Mouse (Mus musculus) intestine, embryonic 15.5 days (tissue): ENCODE data around the gene Map3k10. TPM values are rescaled to one million over a fixed set of nuclear protein-coding genes. Genes with fewer than 3 reads are reported as not detected.

Source experiments
- ATAC-seq: fragments of 200-750 bp; cut with Nextera tagmentation; 2 replicates; pipeline ENCODE4 v1.8.0; 2017; ENCODE audit warnings: moderate TSS enrichment, moderate library complexity
- H3K27ac ChIP-seq: fragments of 300-500 bp; sonication (generic); 2 replicates; pipeline ENCODE4 v1.5.1; 2015; ENCODE audit warnings: mild to moderate bottlenecking, inconsistent platforms
- H3K27me3 ChIP-seq: fragments of 300-500 bp; sonication (generic); replicated peaks from 2 replicates; pipeline ENCODE4 v1.6.1; 2015; ENCODE audit warnings: inconsistent platforms
- H3K36me3 ChIP-seq: fragments of 300-500 bp; sonication (generic); 2 replicates; pipeline ENCODE4 v1.6.1; 2015; ENCODE audit warnings: inconsistent platforms
- H3K4me1 ChIP-seq: fragments of 300-500 bp; sonication (generic); replicated peaks from 2 replicates; pipeline ENCODE4 v1.6.1; 2015; ENCODE audit warnings: inconsistent platforms
- H3K4me2 ChIP-seq: fragments of 300-500 bp; sonication (generic); replicated peaks from 2 replicates; pipeline ENCODE4 v1.6.1; 2015; ENCODE audit warnings: mild to moderate bottlenecking, inconsistent platforms
- H3K4me3 ChIP-seq: fragments of 300-500 bp; sonication (generic); replicated peaks from 2 replicates; pipeline ENCODE4 v1.5.1; 2015; ENCODE audit warnings: inconsistent platforms
- H3K9ac ChIP-seq: fragments of 300-500 bp; sonication (generic); 2 replicates; pipeline ENCODE4 v1.6.1; 2015; ENCODE audit warnings: inconsistent platforms
- H3K9me3 ChIP-seq: fragments of 300-500 bp; sonication (generic); 2 replicates; pipeline ENCODE4 v1.6.1; 2016; ENCODE audit warnings: inconsistent platforms
- WGBS: fragments of 180-500 bp; shearing (Covaris S2); methylation state at CpG from one replicate; pipeline ENCODE4 v1.1.7; 2015; 5-methylcytosine and 5-hydroxymethylcytosine counted together
- polyA plus RNA-seq: library from polyadenylated mRNA; unstranded; fragments of >200 nt; fragmentation: Nextera tagmentation; extraction: Ambion mirVana; gene quantifications from 2 replicates; pipeline ENCODE4 v1.2.1, GENCODE M21; 2015

Gene Map3k10
- polyA plus RNA-seq, 1 experiment from 2014 or later = 5.6 TPM

DNA sequence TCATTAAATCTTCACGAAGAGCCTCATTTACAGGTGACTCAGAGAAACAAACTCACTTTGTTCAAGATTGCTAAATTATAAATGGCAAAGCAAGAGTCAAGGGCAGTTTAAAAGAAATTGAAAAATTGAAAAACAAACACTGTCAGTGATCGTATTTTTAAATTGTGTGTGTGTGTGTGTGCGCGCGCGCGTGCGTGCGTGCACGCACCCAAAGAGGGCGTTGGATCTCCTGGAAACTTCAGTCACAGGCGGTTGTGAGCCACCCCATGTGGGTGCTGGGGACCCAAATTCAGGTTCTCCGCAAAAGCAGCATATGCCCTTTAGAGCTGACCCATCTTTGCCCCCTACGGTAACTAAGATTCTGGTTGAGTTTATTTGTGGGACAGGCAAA is 819 bp upstream of the Map3k10 start:
- no peak for ATAC-seq
- no peaks in the 10 kb centered on the region for H3K9me3 ChIP-seq
- no peaks in the 10 kb centered on the region for H3K36me3 ChIP-seq
- WGBS = 24% methylated on average over 14 of the region's 14 CpGs
- no peaks in the 10 kb centered on the region for H3K27me3 ChIP-seq
- H3K9ac ChIP-seq = peak overlapping the region; percentile 90; the same call in 1 of the 2 replicates
- H3K4me1 ChIP-seq = peaks cover 15% of the 10 kb centered on the region
- peak overlapping the region; percentile 62 for H3K4me3 ChIP-seq
- H3K4me2 ChIP-seq = peak overlapping the region; percentile 99
- no peak overlapping the region for H3K27ac ChIP-seq

DNA sequence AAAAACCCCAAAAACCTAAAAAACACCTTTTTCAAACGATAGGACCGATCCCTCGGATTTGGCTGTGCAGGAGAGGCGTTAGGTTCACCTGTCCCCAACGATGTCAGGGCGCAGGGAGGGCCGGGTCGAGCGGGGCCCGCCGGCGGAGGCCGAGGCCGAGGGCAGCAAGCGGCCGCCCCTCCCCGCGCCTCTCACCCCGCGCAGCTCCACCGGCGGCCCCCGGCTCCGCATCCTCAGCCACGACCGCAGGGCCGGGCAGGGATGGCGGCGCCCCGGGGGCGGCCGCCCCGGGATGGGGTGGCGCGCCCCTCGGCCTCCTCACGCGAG is 240 bp downstream of the Map3k10 start:
- H3K27ac ChIP-seq = peak overlapping the region; percentile 90; the same call in 1 of the 2 replicates
- H3K4me2 ChIP-seq = peak overlapping the region; percentile 99
- no peaks in the 10 kb centered on the region for H3K27me3 ChIP-seq
- H3K9ac ChIP-seq = peak overlapping the region; percentile 90
- ATAC-seq = peak; percentile 83
- under 1% methylated on average over 38 of the region's 38 CpGs for WGBS
- H3K4me1 ChIP-seq = peaks cover 15% of the 10 kb centered on the region
- H3K4me3 ChIP-seq = peak overlapping the region; percentile 62
- H3K36me3 ChIP-seq = no peaks in the 10 kb centered on the region
- no peaks in the 10 kb centered on the region for H3K9me3 ChIP-seq

DNA sequence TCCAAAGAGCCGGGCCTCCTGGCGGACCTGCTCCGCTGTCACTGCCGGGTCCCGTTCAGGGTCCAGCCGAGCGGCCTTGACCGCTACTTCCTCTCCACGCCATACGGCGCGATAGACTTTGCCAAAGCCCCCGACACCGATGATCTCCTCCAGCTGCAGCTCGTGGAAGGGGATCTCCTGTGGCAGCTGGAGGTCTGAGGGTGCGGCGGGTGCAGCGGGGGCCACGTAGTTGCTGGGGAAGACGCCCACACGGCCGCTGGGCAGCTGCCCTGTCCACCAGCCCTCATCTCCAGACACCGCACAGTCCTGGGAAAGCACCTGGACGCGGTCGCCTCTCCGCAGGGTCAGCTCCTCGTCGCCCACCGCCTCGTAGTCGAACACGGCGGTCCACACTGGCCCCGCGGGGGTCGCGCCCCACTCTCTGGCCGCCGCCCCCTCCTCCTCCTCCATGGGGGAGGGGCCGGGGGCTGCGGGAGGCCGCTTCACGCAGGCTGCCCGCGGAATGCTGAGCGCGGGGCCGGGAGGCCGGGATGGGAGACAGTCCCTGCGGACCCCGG is 745 bp downstream of the Map3k10 start:
- Histone ChIP-seq H3K9me3 (no peaks in the 10 kb centered on the region), H3K4me3 (peak overlapping the region; percentile 62), H3K9ac (peak overlapping the region; percentile 90), H3K4me1 (peaks cover 15% of the 10 kb centered on the region), H3K36me3 (no peaks in the 10 kb centered on the region), H3K4me2 (peak overlapping the region; percentile 99), H3K27ac (no peak overlapping the region), H3K27me3 (no peaks in the 10 kb centered on the region)
- WGBS = under 1% methylated on average over 49 of the region's 52 CpGs
- peak; percentile 26; the same call in 1 of the 2 replicates for ATAC-seq

DNA sequence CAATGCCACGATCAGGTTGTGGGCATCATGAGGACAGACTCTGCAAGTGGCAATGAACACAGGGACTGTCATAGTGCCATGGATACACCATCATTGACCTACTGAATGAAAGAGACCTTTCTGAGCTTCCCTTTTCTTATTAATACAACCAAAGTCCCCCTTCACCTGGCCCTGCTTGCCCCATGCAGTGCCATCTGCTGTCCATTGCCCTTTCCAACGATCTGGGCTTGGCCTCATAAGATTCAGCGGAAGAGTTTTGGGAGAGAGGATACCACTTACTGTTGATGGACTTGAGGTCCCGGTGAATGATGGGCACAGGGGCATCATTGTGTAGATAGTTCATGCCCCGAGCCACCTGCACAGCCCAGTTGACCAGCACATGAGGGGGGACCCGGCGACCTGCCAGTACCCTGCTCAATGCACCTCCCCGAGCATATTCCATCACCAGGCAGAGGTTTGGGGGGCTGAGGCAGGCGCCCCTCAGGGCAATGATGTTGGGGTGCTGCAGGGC is 1.3 kb downstream of the Map3k10 start:
- H3K4me3 ChIP-seq = peak overlapping the region; percentile 62
- H3K27ac ChIP-seq = no peak overlapping the region
- no peaks in the 10 kb centered on the region for H3K9me3 ChIP-seq
- ATAC-seq = 0 out of 2 replicates have a peak, but pooled peaks have one; percentile 0
- 0 out of 2 replicates have a peak, but pooled peaks cover 4% of the 10 kb centered on the region for H3K36me3 ChIP-seq
- no peaks in the 10 kb centered on the region for H3K27me3 ChIP-seq
- H3K4me1 ChIP-seq = peaks cover 15% of the 10 kb centered on the region
- WGBS = 52% methylated on average over 9 of the region's 9 CpGs
- peak overlapping the region; percentile 99 for H3K4me2 ChIP-seq
- peak overlapping the region; percentile 90 for H3K9ac ChIP-seq

DNA sequence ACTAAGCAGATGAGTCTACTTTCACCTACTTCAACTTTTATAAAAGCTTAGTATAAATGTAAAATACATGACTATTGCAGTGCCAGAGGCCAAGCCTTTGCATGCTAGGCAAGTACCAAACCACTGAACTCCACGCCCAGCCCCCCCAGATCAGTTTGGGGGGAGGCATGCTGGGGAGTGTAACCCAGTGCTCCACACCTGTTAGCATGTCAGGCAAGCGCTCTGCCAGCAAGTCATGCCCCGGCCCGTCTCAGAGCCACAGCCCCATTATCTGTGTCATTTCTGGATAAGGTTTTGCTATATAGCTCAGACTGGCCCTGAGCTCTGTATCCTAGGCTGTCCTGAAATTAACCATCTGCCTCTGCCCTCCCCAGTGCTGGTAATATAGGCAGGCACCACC is 12.4 kb downstream of the Map3k10 start:
- 87% methylated on average over 4 of the region's 4 CpGs for WGBS
- Histone ChIP-seq H3K9me3 (no peaks in the 10 kb centered on the region), H3K4me1 (no peaks in the 10 kb centered on the region), H3K27me3 (peaks cover 20% of the 10 kb centered on the region), H3K27ac (no peak overlapping the region), H3K36me3 (no peaks in the 10 kb centered on the region; the same call in none of the 2 replicates), H3K9ac (no peak overlapping the region), H3K4me2 (no peak overlapping the region), H3K4me3 (no peak overlapping the region)
- no peak for ATAC-seq

DNA sequence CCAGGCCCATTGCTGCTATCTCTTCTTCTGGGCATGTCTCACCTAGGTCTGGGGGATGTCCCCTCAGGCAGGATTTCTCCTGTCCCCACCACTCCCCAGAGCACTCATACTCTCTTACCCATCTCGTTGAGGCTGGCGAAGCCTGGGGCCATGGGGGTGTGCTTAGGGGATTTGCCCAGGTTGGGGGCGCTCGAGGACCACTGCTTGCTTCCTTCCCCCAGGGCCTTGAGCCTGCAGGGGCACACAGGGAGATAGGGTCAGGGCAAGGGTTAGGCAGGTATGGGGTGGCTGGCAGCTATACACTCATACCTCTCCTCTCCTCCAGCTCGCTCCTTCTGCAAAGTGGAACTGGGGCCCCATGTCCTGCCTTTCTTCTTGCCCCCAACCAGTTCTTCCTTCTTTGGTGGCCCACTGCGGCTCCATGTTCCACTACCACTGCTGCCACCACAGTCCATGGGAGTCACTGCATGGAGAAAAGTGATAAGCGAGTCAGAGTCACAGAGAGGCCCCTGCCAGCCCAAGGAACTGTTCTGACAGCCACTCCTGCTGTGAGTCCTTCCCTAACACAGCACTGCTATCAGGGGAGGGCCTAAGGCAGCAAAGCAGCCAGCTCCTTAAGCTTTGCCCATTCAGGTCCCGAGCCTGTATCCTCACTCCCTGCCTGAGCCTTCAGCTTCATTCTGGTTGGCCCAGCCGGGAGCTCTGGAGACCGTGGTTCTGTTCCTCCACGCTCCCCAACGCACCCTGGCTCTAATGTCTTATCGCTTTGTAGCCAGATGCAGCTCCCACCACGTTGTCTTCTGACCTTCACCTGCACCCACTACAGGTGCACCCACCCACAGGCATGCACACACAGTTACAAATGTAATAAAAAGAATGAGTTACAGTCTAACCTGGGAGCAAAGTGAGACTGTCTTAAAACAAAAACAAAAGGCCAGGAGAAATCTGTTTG is 15.4 kb downstream of the Map3k10 start:
- WGBS = 63% methylated on average over 14 of the region's 14 CpGs
- no peak overlapping the region for H3K4me3 ChIP-seq
- peaks cover 50% of the 10 kb centered on the region for H3K27me3 ChIP-seq
- H3K4me1 ChIP-seq = peaks cover 1% of the 10 kb centered on the region; the same call in 1 of the 2 replicates
- no peak overlapping the region for H3K9ac ChIP-seq
- no peak overlapping the region for H3K4me2 ChIP-seq
- no peak overlapping the region for H3K27ac ChIP-seq
- no peak for ATAC-seq
- H3K9me3 ChIP-seq = no peaks in the 10 kb centered on the region
- no peaks in the 10 kb centered on the region; the same call in none of the 2 replicates for H3K36me3 ChIP-seq

DNA sequence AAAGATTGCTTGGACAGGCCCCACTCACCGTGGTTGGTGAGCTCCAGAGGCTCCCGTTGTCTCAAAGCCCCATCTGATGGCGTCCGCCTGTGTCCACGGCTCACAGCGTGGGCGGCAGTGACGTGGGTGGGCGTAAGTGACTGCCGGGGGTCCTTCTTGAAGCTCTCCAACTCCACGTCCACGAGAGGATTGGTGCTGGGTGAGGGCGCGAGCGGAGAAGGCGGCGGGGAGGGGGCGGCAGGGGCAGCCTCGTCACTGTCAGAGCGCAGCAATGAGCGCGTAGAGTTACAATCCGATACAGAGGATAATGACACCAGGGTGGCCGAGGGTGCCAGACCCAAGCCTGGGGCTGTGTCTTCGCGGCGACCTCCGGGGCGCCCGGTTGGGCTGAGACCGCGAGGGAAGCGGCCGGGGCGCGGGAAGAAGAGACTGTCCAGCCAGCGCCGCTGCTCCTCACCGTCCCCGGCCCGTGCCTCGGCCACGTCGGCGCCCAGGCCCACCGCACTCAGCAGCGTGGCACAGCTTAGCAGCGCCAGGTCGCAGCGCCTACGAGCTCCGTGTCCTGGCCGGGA is 16.5 kb downstream of the Map3k10 start:
- H3K4me3 ChIP-seq = no peak overlapping the region
- H3K4me1 ChIP-seq = peaks cover 7% of the 10 kb centered on the region; the same call in 1 of the 2 replicates
- H3K9ac ChIP-seq = no peak overlapping the region
- H3K27me3 ChIP-seq = peaks cover 61% of the 10 kb centered on the region
- H3K27ac ChIP-seq = no peak overlapping the region
- H3K9me3 ChIP-seq = no peaks in the 10 kb centered on the region
- ATAC-seq = no peak
- WGBS = 38% methylated on average over 53 of the region's 53 CpGs
- H3K4me2 ChIP-seq = no peak overlapping the region
- no peaks in the 10 kb centered on the region; the same call in none of the 2 replicates for H3K36me3 ChIP-seq

DNA sequence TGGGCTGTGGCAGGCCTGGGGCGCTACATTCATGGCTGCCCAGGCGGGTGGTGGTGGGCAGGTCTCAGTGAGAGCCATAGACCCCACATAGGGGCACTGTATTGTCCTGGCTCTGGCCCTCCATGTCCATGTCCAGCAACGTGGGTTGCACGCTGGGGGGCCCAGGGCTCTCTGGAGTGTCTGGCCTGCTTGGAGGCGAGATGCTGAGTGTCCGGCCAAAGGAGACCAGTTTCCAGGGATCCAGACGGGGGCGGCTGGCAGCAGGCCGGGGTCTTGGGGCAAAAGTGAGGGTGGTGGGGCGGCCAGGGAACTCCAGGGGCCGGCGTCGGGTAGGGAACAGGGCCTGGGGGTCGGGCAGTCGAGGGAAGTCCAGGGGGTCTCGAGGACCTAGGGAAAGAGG is 17.8 kb downstream of the Map3k10 start:
- WGBS = 84% methylated on average over 16 of the region's 16 CpGs
- no peak overlapping the region for H3K9ac ChIP-seq
- H3K27me3 ChIP-seq = peaks cover 68% of the 10 kb centered on the region
- H3K4me3 ChIP-seq = no peak overlapping the region
- ATAC-seq = no peak
- H3K9me3 ChIP-seq = no peaks in the 10 kb centered on the region
- H3K27ac ChIP-seq = no peak overlapping the region
- H3K36me3 ChIP-seq = no peaks in the 10 kb centered on the region; the same call in none of the 2 replicates
- H3K4me1 ChIP-seq = peaks cover 7% of the 10 kb centered on the region; the same call in 1 of the 2 replicates
- no peak overlapping the region for H3K4me2 ChIP-seq

DNA sequence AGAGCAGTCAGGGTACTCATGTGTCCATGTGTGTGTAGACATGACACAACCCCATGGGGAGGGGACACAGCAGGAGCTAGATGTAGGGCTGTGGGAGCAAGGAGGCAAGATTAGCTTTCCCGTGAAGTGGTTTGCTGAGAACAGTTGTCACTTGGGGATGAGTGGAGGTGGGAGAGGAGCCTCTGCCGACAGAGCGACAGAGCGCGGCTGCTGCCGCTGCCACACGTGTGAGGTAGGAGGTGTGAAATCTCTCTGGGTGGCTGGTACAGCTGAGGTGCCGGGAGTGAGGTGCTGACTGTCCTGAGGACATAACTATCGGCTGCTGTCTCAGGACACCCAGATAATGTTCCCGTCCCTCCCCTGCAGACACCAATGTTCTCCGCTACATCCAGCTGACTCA is 18.9 kb downstream of the Map3k10 start:
- Histone ChIP-seq H3K27ac (no peak overlapping the region), H3K36me3 (no peaks in the 10 kb centered on the region; the same call in 1 of the 2 replicates), H3K4me2 (no peak overlapping the region), H3K4me1 (peaks cover 7% of the 10 kb centered on the region; the same call in 1 of the 2 replicates), H3K9me3 (no peaks in the 10 kb centered on the region), H3K9ac (no peak overlapping the region), H3K4me3 (no peak overlapping the region), H3K27me3 (peaks cover 72% of the 10 kb centered on the region)
- WGBS = 47% methylated on average over 11 of the region's 11 CpGs
- no peak for ATAC-seq

DNA sequence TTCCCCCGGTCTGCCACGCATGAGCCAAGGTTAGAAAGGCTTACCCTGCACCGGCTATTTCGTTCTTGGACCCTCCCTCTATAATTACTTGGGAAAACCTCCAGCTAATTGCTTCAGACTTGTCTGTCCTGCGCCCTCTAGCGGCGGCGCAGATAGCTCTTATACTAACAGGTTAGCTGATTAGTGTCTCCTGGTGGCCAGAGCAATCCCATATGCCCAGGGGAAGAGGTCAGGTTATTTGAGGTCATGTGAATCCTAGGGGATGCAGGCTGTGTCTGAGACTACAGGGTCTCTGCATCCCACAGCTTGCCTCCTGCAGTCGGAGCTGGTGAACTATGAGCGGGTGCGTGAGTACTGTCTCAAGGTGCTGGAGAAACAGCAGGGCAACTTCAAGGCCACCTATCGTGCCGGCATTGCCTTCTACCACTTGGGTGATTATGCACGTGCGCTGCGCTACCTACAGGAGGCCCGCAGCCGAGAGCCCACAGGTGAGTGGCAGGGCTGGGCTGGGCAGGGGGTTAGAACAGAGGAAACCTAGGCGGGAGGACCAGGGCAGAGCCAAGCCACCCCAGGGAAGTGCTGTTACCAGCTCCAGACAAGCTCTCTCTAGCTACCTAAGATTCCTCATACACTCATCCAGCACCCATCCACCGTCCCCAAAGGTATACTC is 19.7 kb downstream of the Map3k10 start:
- no peaks in the 10 kb centered on the region for H3K9me3 ChIP-seq
- WGBS = 64% methylated on average over 20 of the region's 20 CpGs
- no peaks in the 10 kb centered on the region; the same call in 1 of the 2 replicates for H3K36me3 ChIP-seq
- H3K4me2 ChIP-seq = no peak overlapping the region
- H3K4me3 ChIP-seq = no peak overlapping the region
- no peak for ATAC-seq
- peaks cover 72% of the 10 kb centered on the region for H3K27me3 ChIP-seq
- H3K9ac ChIP-seq = no peak overlapping the region
- peaks cover 7% of the 10 kb centered on the region; the same call in 1 of the 2 replicates for H3K4me1 ChIP-seq
- no peak overlapping the region for H3K27ac ChIP-seq

DNA sequence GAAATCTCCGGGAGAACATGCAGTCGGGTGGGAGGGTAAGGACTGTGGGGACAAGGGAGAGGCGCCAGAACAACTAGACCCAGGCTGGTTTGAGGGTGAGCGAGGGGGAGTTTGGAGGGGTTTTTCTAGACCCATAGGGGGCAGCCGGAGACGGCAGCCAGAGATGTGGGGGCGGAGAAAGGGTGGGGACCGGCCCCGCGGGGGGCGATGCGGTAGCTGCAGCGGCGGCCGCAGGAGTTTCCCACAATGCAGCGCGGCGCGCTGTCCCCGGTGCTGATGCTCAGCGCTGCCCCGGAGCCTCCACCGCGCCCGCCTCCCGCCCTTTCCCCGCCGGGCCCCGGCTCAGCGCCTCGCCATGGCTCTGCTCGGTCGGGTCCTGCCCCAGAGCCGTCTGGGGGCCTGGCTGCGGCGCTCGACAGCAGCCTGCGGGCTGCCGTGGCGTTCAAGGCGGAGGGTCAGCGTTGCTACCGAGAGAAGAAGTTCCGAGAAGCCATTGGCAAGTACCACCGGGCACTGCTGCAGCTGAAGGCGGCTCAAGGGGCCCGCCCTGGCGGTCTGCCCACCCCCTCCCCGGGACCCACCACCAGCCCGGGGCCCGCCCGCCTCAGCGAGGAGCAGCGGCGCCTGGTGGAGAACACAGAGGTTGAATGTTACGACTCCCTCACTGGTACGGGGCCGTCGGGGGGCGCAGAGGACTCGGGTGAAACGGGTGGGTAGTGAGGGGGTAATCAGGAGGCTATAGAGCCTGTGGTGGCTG is 20.5 kb downstream of the Map3k10 start, which contains the start of gene Ttc9b:
Ttc9b (plus strand) TSS at position 235 of the 757 bp plus-strand sequence.
- Histone ChIP-seq H3K4me1 (peaks cover 7% of the 10 kb centered on the region; the same call in 1 of the 2 replicates), H3K36me3 (no peaks in the 10 kb centered on the region; the same call in 1 of the 2 replicates), H3K9me3 (no peaks in the 10 kb centered on the region), H3K4me2 (peak within 1 kb of the TSS; percentile 50), H3K9ac (no peak within 1 kb of the TSS), H3K27ac (no peak within 1 kb of the TSS), H3K27me3 (peaks cover 67% of the 10 kb centered on the region), H3K4me3 (peak within 1 kb of the TSS; percentile 28)
- peak; percentile 65 for ATAC-seq
- 4% methylated on average over 62 of the region's 62 CpGs for WGBS
